1 mouse cellular context compared by ENCODE assay signal in the genomic region with DNA sequence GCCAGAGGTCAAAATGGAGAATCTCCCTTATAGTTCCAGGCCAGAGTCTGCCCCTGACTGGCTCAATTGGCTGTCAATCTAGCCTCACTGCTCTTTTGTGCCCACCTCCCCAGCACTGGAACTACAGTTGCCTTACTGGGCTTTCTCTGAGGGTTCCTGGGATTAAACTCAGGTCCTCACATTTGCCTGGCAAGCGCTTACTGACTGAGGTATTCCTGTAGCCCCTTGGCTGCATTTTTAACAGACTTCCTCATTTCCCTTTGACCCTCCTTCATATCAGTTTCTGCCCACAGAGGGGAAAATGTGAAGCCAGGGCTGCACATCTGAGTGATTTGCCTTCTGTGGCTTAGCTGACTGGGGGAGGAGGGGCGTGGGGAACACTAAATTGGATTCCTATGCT.
A peak's percentile ranks its signal among the peaks of the same experiment; 100 is the strongest.
TF ChIP-seq lines count a peak whose summit lies in the region.

No protein-coding gene starts in this region.

TF ChIP-seq in MEL, 35 proteins besides CTCF, POLR2A, EP300 and RAD21 (continued from another document):
- peak; percentile 60; the same call in 1 of the 2 replicates for TF ChIP-seq JUND (IDR thresholded peaks at IDR 0.05; ENCODE audit: low read depth, low read length)
- peak; percentile 36; the same call in 1 of the 2 replicates for TF ChIP-seq MYB (IDR thresholded peaks at IDR 0.05; ENCODE audit: low read depth, low read length)
- peak; percentile 79; the same call in 1 of the 2 replicates for TF ChIP-seq MAZ (IDR thresholded peaks at IDR 0.05; ENCODE audit: low read depth, low read length)
- no peak for TF ChIP-seq UBTF (IDR thresholded peaks at IDR 0.05; ENCODE audit: borderline replicate concordance, insufficient read depth, low read depth, low read length)
- no peak for TF ChIP-seq ZKSCAN1 (IDR thresholded peaks at IDR 0.05; ENCODE audit: low read depth, low read length)
- no peak for TF ChIP-seq SMC3 (IDR thresholded peaks at IDR 0.05; ENCODE audit: low read depth, low read length)
- peak; percentile 44 for TF ChIP-seq TAL1 (IDR thresholded peaks at IDR 0.05; ENCODE audit: low read length)
- peak; percentile 75 for TF ChIP-seq SIN3A (IDR thresholded peaks at IDR 0.05; ENCODE audit: low read length)
- TF ChIP-seq E2F4 (IDR thresholded peaks at IDR 0.05; ENCODE audit: borderline replicate concordance, low read depth, low read length): no peak
- TF ChIP-seq MEF2A (IDR thresholded peaks at IDR 0.05; ENCODE audit: extremely low read depth, insufficient replicate concordance, low read depth, low read length, poor library complexity, severe bottlenecking): no peak
- 0 out of 2 replicates have a peak, but pooled peaks have one; percentile 7 for TF ChIP-seq ZMIZ1 (IDR thresholded peaks at IDR 0.05; ENCODE audit: low read depth, low read length)
- 0 out of 2 replicates have a peak, but pooled peaks have one; percentile 22 for TF ChIP-seq MAFK (IDR thresholded peaks at IDR 0.05; ENCODE audit: borderline replicate concordance, low read depth, low read length)
- TF ChIP-seq MAX (IDR thresholded peaks at IDR 0.05; ENCODE audit: low read length): no peak
- TF ChIP-seq ZC3H11A (IDR thresholded peaks at IDR 0.05; ENCODE audit: low read depth, low read length): peak; percentile 18; the same call in 1 of the 2 replicates
- no peak for TF ChIP-seq USF2 (IDR thresholded peaks at IDR 0.05; ENCODE audit: borderline replicate concordance in 1 of 2, insufficient read depth in 1 of 2, low read depth in 1 of 2, low read length in 2 of 2)
- peak; percentile 29; the same call in 1 of the 2 replicates for TF ChIP-seq MXI1 (IDR thresholded peaks at IDR 0.05; ENCODE audit: low read depth, low read length)
- TF ChIP-seq HCFC1 (IDR thresholded peaks at IDR 0.05; ENCODE audit: low read depth, low read length): peak; percentile 45; the same call in 1 of the 2 replicates
- peak; percentile 44; the same call in 1 of the 2 replicates for TF ChIP-seq ELF1 (IDR thresholded peaks at IDR 0.05; ENCODE audit: low read depth, low read length)
- peak; percentile 86 for TF ChIP-seq ETS1 (IDR thresholded peaks at IDR 0.05; ENCODE audit: low read depth, low read length)
